Mouse (Mus musculus) embryo, embryonic 10.5 days (tissue): ENCODE data around the gene Slit3.

Experiments
- DNase-seq: peaks from one replicate; pipeline ENCODE4 v3.0.0-alpha.2; 2015; ENCODE audit warnings: low spot score

Slit3 gene

DNA sequence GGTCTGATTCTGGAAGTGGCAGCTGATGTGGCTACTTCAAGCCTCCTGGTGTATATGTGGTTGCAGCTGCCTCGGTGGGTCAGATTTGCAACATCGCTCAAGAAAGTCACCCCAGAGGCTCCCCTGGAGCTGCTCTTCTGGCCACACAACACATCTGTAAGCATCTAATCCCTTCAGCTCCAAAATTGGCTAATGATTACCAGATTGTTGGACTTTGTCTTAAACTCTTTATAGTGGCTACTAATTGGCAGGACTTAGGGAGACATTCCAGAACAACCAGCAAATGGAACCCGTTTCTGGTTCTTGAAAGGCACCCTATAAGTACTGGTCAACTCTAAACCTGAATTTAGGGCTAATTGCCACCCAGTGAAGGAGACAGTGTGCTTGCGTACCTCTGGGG is 348.9 kb downstream of the Slit3 start:
- DNase-seq: no peak

DNA sequence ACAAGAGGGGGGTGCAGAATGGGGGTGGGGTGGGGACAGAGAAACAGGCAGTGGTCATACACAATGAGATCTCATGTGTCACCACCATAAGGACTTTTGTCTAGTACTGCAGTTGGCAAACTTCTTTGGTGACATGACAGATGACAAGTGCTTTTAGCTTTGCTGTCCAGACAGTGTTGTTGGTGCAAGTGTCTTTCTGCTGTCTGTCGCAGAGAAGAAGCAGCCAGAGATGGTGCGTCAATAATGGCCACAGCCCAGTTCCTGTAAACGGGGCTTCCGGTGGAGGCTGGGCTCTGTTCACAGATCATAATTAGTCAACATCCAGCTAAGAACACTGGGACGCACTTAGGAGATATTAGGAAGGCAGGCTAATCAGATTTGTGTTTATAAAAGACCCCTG is 349.8 kb downstream of the Slit3 start:
- no peak for DNase-seq

GRCm38 (mm10) chr11:35472842-35473616 is 352.0 kb downstream of the Slit3 start:
- no peak for DNase-seq

DNA sequence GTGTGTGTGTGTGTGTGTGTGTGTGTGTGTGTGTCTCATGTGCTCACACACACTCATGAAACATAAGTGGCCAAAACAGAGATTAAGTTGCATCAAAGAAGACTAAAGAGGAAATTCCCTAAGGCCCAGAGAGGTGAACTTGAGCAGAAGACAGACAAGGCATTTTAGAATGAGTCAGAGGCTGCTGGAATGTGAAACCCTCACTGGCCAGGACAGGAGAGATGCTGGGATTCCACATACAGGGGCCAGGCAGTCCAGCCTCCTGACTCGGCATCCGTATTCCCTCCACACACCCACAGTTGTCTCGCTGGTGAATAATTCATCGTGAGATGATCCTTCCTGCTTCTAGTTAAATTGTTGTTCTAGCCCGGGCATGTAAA is 352.6 kb downstream of the Slit3 start:
- no peak for DNase-seq

- peak; percentile 48 for DNase-seq
These were observed 359.1 kb downstream of the Slit3 start for GRCm38 (mm10) chr11:35480146-35480545.

DNA sequence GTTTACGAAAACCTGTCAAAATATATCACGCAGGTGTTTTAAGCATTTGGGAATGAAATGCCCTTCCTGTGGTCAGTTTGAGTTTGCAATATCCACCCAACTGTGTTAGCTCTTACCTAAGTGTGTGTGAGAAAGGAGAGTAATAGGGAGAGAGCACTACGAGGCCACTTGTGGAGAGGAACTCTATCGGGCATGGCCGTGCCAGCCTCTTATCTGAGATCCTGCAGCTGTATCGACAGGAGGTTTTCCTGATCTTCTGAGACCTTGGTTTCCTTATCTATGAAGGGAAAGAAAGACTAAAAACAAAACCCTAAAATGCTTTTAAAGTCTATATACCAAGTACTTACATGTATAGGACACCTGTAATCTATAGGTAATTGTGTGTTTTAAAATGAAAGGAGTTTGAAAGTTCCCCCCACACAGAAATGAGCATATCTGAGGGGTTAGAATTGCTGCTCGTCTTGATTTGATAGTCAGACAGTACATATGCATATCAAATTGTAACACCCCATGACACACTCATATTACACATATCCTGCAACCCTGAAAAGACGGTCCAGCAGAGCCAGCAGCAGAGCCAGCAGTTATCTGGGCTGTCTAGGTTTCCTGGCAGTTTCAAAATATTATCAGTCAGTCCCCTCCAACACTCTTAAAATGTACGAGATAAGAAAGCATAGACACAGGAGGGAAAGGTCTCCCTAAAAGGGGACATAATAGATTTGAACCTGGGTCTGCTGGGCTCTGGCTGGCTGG is 360.8 kb downstream of the Slit3 start:
- DNase-seq: no peak

DNA sequence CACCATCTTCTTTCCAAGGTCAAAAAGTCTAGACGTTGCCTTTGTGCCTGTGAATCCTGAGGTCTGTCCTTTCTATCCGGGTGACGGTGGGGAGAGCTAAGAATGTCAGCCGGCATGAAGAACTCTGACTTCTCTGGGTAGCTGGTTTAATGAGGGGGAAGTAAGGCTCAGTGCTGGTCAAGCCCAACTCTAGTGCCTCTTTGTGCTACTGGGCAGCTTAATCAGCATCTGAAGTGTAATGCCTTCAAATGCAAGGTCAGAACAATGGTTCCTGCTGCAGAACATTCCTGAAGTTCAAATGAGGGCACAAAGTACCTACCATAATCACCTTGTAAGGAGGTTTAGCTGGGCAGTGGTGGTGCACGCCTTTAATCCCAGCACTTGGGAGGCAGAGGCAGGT is 366.9 kb downstream of the Slit3 start:
- DNase-seq: no peak

GRCm38 (mm10) chr11:35491701-35492100 is 370.7 kb downstream of the Slit3 start:
- DNase-seq: no peak

GRCm38 (mm10) chr11:35496874-35497273 is 375.9 kb downstream of the Slit3 start:
- no peak for DNase-seq

- DNase-seq: no peak
These were observed 376.9 kb downstream of the Slit3 start for GRCm38 (mm10) chr11:35497961-35498360.

GRCm38 (mm10) chr11:35502128-35502527 is 381.1 kb downstream of the Slit3 start:
- peak; percentile 66 for DNase-seq

DNA sequence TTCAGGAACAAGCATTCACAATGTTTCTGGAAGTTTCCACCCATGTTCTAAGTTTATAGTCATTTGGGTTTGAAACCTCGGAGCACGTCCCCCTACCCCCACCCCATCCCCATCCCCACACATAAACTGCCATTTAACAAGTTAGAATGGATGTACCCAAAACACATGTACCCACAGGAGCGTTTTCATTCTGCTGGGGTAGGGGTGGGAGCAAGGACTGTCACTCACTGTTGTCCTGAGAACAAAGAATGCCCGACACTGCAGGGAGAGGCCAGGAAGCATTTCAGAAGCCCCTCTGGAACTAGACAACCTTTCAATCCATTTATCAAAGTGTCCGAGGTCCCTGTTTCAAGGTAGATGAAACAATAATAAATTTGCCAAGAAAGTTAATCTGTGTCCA is 383.0 kb downstream of the Slit3 start:
- peak; percentile 65 for DNase-seq

DNA sequence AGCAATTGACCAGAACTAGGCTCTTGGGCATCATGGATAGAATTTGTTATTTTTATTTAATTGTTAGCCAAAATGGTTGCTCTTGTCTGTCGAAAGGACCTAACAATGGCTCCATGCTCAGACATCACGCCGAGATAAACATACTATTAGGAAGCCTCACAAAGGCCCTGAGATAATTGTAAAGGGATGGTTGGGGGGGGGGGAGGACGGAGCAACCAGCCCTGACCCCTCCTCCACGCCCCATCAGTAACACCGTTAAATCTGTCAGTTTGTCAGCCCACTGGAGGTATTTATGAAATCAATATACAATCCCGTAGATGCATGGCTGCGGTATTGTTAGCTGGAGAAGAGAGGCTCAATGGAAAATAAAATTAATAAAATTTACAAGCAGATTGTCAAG is 383.9 kb downstream of the Slit3 start:
- DNase-seq: peak; percentile 61

DNA sequence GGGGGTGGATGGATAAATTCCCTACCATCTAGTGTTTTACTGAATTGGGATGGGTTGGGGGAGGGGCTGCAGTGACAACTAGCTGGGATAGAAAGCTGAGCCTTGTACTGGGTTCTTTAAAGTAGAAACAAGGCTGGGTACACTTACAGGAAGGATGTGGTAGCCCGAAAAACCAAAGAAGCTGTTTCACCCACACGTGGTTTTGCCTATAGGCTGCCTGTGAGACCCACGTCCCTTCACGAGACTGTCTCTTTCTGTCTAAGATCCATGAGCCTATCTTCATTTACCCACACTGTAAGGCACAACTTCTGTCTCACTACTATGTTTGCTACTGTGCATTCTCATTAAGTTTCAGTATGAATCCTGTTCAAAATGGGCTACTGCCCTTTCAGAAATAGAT is 384.3 kb downstream of the Slit3 start:
- DNase-seq: no peak

- peak; percentile 91 for DNase-seq
These were observed 384.8 kb downstream of the Slit3 start for GRCm38 (mm10) chr11:35505817-35506216.

GRCm38 (mm10) chr11:35507781-35508390 is 386.9 kb downstream of the Slit3 start:
- peak; percentile 57 for DNase-seq

GRCm38 (mm10) chr11:35512686-35513085 is 391.7 kb downstream of the Slit3 start:
- peak; percentile 65 for DNase-seq

- peak; percentile 63 for DNase-seq
These were observed 392.3 kb downstream of the Slit3 start for GRCm38 (mm10) chr11:35513343-35513742.

DNA sequence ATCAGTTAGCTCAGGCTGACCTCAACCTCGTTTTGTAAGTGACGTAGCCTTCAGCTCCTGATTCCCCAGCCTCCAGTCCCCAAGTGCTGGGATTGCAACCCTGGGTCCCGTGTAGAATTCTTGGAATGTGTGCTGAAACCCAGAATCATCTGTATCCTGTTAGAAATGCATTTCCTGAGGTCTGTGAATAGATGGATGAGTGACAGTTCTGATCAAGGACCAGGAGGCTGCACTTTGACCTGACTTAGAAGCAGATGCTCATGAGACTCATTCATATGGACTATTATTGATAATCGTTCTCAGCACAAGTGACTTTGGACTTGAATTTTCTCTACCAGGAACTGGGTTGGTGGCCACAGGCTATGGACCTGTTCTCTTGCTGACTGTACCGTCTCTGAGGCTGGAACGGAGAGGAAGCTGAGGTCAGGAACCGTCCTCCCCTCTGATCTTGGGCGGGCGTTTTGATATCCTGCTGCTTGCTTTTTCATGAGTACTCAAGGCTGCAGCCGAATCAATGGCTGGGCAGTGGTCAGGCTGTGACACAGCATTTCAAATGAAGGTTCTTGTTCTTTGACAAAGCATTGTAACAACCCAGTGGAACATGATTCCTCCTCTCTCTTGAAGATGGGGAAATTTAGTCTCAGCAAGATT is 401.9 kb downstream of the Slit3 start:
- peak; percentile 68 for DNase-seq

DNA sequence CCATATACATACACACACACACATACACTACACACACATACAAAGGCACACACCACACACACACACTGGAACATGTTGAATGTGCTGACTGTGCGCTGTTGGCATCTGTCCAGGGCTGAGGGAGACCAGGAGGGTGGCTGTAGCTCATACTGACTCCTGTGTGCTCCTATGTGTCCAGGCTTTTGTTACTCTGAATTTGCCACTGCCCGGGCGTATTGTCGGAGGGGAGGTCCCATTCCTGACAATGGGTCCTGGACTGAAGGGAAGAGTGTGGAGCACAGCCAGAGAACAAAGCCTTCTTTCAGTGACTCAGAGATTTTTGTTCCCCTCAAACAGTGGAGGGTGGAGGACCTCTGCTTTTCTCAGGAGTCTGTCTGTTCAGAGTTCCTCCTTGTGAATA is 402.7 kb downstream of the Slit3 start:
- peak; percentile 69 for DNase-seq

- no peak for DNase-seq
These were observed 405.3 kb downstream of the Slit3 start for GRCm38 (mm10) chr11:35526219-35526762.

DNA sequence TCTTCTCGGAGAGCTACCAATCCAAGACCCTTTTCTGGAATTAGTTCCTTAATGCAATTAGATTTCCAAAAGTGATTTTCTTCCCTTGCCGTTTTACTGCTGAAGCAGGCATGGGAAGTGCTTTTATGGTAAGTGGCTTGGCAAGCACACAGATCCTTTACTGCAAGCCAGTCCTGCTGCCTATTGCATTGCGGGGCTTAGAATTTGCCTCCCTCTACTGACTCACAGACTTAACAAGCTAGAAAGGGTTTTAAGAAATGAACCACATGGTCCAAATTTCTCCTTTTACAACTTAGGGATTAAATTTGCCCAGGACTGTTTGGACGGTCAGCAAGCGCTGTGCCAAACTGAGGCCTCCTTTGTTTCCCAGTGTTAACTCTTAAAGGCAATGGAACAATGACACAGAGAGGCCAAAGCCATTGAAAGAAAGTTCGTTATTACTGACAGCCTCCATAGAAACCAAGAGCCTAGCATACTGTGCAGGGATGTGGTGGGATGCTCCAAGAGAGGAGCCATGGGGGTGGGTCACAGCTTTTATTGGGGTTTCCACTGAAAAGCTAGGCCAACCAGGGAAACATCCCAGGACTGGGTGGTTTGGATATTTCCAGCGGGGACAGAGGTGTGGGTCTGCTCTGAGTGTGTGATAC is 406.9 kb downstream of the Slit3 start:
- peak; percentile 64 for DNase-seq
